Mouse (Mus musculus) heart, postnatal 10 days (tissue): Measurements from ENCODE around the gene Gabpb1. TPM values are rescaled to one million over a fixed set of nuclear protein-coding genes. Genes with fewer than 3 reads are reported as not detected.

Experiments used
- DNase-seq, 2 experiments: peaks; one replicate each; pipeline ENCODE4 v3.0.0; 2021
- intact Hi-C: fragments of 180-260 bp; cut with DNase I; formaldehyde crosslinking; loops from one replicate; pipeline ENCODE4 v1.15.1; 2025
- total RNA-seq, 2 experiments: library from RNA; stranded (reverse); gene quantifications; 2 replicates each; pipeline ENCODE4 v1.2.3; 2021

Gene Gabpb1
- total RNA-seq, 2 experiments from 2014 or later, result 20.9 to 24.3 TPM

DNA sequence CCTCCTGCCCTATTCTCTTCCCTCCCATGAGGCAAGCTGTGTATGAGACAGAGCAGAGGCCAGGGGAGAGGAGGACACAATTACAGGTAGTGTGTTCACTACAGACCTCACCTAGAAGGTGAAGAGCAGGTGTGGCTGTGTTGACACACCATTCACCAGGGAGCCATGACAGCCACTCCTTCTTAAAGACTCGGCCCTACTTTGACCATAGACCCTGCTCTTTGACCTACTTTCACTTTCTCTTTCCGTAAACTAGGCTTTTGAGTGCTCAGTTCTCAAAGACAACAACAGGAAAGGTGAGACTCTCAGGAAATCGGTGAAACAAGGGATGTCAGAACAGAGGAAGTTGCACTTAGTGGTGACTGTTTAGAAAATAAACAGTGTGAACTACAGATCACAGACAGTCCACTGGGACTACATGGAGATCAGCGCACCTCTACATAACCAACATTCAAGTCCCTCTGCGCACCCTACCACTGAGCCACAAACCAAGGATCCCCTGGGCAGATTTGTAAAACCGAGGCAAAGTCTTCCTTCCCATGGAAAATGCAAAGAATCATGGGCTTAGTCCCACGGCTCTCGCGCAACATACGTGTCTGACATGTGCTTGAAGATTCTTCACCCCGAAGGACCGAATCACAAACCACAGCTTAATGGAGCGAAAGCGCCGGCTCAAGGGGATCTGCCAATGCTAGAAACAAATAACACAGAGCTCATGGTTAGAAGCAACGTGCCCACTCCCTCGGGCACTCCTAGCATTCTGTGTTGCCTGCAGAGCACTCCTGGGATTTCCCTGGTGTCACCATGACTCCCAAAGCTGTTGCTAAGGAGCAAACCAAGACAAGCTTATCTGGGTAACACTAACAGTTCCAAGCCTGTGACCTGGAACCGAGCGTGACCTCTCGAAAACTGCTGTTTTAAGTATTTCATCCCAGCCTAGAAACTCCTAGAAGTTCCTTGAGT is 78.6 kb downstream of the Gabpb1 start:
- no peak for DNase-seq

DNA sequence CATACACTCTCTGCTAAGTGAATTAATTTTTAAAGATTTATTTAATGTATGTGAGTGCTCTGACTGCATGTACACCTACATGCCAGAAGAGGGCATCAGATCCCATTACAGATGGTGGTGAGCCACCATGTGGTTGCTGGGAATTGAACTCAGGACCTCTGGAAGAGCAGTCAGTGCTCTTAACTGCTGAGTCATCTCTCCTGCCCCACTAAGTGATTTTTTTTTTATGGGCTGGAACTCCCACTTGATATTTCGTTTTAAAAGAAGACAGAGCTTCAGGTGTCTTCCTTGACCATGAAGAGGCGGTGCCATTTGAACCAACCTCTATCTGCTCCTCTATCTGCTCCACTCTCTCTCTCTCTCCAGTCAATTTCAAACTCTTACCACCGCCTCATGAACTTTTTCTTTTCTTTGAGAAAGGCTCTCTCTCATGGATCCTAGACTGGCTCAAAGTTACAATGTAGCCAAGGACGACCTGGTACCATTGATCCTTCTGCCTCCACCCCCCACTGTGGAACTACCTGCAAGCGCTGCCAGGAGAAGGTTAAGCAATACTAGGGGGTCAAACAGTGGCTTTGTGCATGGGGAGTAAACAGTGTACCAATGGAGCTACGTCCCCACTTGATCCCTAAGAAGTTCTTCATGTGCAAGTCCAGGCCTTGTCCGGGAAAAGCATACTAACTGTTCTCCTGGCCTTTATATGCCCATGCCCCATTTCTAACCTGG is 79.6 kb downstream of the Gabpb1 start:
- no peak for DNase-seq
- intact Hi-C loops, result loop anchor here (5.0 kb wide), 1 partner anchor 46 kb away; no protein-coding TSS in a partner anchor

More for the DNA sequence above, 78.6 kb downstream of the Gabpb1 start:
- intact Hi-C loops, result loop anchor here (5.0 kb wide), 1 partner anchor 45 kb away; no protein-coding TSS in a partner anchor

DNA sequence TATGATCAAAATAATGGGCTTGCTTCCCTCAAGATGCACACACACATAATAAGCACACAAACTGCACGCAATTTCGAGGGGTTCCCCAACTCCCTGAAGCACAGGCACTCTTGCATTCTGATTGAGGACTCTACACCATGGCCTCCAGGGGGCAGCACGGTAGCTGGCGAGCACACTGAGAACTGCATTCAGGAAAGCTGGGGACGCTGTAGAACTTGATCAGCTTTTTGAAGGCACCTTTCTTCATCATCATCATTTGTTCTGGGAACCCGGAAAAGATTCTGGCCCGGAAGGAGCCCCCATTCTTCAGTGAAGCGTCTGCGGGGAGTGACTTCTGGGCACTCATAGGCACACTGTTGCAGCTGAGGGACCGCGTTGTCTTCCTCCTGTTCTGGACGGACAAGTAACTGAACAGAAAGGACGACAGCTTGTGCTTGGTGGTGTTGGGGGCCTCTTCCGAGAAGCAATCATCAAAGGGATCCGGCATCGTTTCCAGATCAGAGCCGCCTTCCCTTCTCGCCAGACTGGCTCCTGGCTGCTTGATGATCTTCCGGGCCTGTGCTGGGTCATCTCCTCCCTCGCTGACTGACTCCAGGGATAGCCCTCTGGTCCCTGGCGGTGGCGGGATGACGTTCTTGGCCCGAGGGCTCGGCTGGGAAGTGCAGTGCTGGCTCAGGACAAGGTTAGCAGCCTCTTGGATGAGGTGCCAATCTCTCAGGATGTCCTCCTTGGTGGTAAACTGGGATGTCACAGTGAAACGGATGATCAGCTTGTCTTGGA is 82.1 kb downstream of the Gabpb1 start:
- intact Hi-C loops, result loop anchor here (5.0 kb wide), 1 partner anchor 413 kb away; the partner anchor contains the start of gene Ap4e1
- DNase-seq, result peak; percentile 73 to 83

DNA sequence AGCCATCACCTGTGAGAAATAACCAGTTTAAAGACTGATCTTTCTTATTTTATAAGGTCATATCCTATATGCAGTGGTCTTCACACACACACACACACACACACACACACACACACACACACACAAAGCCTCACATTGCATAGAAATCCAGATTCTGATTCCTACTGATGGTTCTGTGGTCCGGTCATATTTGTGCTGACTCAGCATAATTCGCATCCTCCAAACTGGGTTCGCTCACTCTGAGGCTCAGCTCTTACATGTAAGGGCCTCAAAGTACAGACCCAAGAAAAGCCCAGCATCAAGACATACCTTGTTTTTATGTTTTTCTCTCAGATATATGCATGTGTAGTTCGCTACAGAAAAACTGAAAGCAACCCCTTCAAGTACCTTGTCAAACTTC is 84.8 kb downstream of the Gabpb1 start:
- DNase-seq, result no peak
- intact Hi-C loops, result loop anchor here (5.0 kb wide), 1 partner anchor 416 kb away; the partner anchor contains the start of gene Ap4e1

DNA sequence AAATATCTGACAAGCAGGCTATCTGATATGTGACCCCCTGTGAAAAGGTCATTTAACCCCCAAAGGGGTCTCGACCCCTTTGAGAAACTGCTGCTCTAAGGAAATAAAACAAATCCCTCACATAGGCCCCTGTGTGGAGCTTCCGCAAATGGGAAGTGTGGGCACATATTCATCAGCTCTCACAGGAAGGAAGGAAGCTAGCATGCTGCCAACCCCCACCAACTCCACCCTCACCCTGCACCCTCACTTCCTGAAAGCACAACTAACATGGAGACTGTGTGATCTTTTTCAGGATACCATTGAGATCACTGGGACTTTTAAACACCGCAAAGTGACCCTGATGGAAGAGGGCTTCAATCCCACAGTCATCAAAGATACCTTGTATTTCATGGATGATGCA is 88.7 kb downstream of the Gabpb1 start:
- no peak for DNase-seq
- intact Hi-C loops, result no loop called here

DNA sequence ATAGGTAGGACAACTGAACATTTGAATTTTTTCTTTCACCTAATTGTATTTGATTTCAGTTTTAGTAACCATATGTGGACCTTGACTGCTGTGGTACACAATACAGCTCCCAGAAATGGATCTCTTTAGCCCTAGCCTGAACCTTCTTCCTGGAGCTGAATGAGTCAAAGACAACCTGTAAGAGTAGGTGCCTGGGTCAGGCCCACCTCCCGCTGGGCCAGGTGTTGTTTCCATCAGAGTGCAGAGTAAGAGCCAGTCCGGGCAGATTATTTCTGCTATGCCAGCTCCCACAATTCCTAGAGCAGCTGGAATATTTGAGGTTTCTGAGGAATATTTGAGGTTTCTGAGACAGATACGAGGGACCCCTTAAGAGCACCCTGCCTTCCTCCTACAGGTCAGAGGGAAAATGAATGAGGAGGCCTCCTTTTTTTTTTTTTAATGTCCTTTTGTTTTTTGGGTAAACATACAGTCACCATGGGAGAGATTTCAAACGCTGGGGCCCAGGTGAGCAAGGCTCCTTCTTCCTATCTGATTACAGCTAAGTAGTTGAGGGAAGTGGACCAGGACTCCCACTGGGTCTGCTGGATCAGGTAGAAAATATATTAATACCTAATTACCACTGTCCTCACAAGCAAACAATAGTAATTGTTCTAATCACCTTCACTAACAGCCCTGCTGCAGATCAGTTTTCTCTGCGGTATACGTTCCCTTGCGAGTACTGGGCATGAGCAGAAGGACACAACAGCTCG is 91.3 kb downstream of the Gabpb1 start:
- intact Hi-C loops, result no loop called here
- no peak for DNase-seq

DNA sequence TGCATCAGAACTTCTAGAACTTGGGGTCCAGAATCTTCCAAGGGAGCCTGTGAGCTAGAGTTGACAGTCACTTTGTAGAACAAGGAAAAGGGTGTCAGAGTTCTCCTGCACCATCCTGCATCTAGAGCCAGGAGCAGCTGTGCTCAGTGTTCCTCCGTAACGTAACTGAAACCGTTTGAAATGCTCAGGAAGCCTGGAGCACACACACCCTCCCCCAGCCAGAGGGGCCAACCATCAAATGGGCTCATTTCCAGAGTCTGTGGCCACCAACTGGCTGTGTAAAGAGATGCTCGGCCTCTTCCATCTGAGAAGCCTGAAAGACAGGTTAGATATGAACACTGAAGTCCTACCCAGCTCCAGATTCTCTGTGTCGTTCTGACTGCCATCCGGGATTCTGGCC is 92.2 kb downstream of the Gabpb1 start:
- DNase-seq, result no peak
- intact Hi-C loops, result no loop called here

DNA sequence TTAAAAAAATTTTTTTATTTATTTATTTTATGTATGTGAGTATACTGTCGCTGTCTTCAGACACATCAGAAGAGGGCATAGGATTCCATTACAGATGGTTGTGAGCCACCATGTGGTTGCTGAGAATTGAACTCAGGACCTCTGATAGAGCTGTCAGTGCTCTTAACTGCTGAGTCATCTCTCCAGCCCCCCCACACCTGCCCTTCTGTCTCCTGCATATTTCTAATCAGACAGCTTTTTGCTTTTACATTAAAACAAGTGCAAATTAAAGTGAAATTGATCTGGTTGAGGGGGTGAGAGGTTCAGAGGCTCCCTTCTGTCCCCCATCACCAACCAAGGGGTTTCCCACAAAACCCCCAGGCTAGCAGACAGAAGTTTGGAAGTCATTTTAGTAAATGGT is 96.9 kb downstream of the Gabpb1 start:
- DNase-seq, result no peak
- intact Hi-C loops, result no loop called here

Other genes with a start within 250 kb of the Gabpb1 start
- gene Atp8b4, start 175.7 kb downstream of the Gabpb1 start, total RNA-seq, result under 1 TPM; 0.35 to 0.38 TPM
- gene Slc27a2, start 123.9 kb downstream of the Gabpb1 start, total RNA-seq, result 1 to 10 TPM in 1 of 2 experiments, under 1 TPM in 1; 0.72 to 4.3 TPM
- gene Hdc, start 57.0 kb downstream of the Gabpb1 start, total RNA-seq, result 1 to 10 TPM; 2.6 to 2.7 TPM
- gene Usp8, start 31.0 kb upstream of the Gabpb1 start, total RNA-seq, result 10 to 100 TPM; 32.1 to 36.2 TPM
- not detected for gene Usp50, start 107.1 kb upstream of the Gabpb1 start, total RNA-seq
- 10 to 100 TPM; 52.0 to 54.1 TPM for gene Trpm7, start 199.9 kb upstream of the Gabpb1 start, total RNA-seq